Mouse (Mus musculus): ENCODE results near the gene Mttp.
"Not testable (repeated sequence)": the region's sequence is repeated elsewhere in the genome, so short reads cannot be mapped to it uniquely, and the experiment has no call there.

Mttp gene

DNA sequence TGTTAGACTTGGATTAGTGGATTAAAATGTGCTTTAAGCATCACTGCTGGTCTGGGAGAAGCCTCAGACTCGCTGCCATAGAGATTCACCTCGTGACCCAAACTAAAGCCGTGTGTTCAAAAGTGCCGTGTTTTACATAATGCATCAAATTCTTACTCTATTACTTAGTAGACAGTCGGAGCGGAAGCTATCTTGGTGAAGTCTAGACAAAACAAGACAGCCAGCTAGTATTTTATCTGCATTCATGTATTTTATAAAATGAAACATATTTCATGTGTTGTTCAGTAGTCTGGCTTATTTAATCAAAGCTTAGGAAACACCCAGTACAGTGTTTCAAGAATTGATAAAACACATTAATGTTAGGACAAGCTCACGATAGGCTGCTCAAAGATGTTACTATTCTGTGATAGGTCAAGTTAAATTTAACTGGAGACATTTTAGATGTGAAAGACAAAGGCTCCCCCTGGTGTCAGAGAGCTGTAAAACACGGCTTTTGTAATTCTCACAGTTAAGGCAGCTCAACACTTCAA is at the start of gene Mttp:
Mttp (minus strand) TSS at position 327 of the 530 bp plus-strand sequence.
- peak; percentile 58 for DNase-seq (ENCODE audit: low read depth)

- no peak for DNase-seq (ENCODE audit: low read depth)
These were observed 49.0 kb upstream of the Mttp start, which contains the start of gene 4930579F01Rik for GRCm38 (mm10) chr3:138193683-138194302. Gene 4930579F01Rik (minus strand): TSS chr3:138193825.

DNA sequence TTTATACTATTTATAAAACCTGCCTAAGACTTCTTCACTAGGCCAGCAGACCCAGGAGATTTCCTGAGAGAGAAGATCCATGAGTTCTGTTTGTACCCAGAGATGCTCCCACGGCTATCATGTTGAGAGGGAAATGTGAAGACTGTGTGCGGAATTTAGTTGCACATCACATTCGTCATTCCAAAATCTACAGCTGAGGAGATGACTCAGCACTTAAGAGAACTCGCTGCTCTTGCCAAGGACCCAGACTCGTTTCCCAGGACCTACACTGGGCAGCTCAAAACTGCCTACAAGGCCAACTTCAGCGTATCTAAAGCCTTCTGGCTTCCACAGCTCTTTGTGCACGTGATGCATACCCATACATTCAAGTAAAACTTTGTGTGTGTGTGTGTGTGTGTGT is 47.5 kb upstream of the Mttp start:
- no peak for DNase-seq (ENCODE audit: low read depth)

DNA sequence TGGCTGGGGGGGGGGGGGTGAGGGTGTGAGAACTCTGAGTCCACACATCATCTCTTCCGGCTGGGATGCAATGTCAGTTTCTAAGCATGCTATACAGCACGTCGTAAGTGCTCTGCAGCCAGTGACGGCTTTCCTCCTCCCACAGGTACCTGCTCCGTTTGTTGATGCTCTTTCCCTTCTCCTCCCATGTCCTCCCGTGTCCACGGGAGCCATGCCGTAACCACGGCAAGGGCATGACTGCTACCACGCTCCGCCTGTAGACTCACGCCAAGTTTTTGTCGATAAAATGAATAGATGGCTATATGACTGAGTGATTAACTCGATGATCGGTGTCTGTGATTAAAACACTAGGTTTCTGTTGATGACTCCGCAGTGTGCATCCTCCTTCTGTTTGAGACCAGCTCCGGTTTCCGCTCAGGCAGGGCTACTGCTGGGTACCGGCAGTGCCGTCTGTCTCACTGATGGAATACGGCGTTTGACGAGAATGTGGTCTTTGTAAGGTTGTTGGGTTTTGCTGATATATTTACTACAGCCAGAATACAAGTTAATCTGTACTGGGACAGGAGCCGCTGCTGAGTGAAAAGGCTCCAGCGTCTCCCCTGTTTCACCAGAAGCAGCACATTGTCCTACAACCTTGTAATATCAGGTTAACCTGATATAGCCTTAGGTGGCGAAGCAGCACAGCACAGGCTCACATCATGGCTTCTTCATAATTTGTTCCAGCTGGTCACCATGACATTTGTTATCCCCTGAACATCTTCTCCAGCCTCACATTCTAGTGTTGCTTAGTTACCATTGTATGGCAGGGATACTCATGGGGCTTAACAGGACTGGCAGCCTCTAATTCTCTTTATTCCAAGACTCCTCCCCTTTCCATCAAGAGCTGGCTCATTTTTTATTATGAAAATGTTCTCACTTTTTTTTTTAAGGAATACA is 41.5 kb upstream of the Mttp start:
- no peak for DNase-seq (ENCODE audit: low read depth)

DNA sequence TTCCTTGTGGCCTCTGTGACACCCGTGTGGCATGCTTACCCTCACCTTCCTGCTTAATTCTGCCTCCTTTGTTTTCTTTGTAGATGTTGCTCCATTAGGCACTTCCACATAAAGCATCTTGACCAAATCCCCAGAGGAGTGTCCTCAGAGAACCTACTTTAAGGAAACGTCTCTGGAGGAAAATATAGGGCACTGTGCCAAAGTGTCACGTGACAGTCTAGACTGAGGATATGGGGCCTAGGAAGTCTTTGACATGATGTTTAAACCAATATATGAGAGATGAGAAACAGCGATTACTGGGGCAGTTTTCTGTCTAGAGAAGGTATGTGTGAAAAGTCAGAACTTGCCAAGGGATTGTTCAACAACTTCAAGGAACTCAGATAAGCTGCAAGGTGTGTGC is 40.5 kb upstream of the Mttp start:
- DNase-seq (ENCODE audit: low read depth), result no peak

DNA sequence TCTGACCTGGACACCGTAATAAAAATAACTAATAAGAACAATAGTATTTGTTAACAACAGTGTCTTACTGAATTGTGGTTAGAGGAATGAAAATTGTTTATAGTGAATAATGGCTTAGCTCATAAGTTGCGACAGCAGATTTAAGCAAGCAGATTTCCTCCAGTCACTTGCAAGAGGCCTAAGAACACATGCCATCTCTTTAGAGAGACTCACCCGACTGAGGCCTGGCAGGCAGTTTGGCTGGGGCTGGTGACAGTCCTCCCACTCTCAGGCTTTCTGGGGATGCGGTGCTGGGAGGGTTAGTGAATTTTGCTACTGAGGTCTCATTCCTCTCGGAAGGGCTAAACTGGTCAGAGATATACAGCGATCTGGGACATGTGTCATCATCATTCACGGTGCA is 38.6 kb upstream of the Mttp start:
- DNase-seq (ENCODE audit: low read depth), result no peak

DNA sequence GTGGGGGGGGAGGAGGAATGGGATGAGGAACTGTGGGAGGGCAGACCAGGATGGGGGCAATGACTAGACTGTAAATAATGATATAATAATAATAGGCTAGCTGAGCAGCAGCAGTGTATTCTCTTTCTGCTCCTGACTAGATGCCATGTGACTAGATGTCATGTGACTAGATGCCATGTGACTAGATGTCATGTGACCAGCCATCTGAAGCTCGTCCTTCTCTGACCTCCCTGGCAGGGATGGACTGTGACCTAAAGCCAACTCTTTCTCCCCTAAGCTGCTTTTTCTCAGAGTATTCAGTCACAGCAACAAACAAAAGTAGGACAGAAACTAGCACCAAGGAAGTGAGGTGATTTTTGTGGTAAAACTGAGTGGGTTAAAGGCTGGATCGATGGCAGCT is 37.3 kb upstream of the Mttp start:
- no peak for DNase-seq (ENCODE audit: low read depth)

- DNase-seq (ENCODE audit: low read depth), result no peak
These were observed 30.8 kb upstream of the Mttp start for GRCm38 (mm10) chr3:138175551-138175950.

- no peak for DNase-seq (ENCODE audit: low read depth)
These were observed 28.5 kb upstream of the Mttp start for GRCm38 (mm10) chr3:138173291-138173690.

DNA sequence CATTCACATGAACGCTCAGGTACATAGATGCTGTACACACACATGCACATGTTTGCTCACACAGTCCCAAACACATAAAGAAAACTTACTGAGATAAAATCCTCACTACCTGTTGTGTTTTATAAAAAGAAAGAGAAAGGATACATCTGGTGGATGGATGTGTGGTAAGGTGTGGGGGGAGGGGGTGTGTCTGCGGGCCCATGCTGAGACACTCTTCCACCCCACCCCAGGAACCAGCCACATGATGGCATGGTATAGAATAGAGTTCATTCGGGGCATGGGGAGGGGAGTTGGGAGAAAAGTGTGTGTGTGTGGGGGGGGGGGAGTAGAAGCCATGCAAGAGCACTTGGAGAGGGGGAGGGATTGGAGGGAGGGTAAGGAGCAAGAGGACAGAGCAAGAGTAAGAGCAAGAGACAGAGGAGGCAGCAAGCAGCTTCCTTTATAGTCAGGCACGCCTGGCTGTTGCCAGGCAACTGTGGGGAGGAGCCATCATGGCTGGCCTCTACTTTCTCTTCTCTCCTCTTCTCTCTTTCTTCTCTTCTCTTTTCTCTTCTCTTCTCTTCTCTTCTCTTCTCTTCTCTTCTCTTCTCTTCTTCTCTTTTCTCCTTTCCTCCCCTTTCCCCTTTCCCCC is 17.9 kb upstream of the Mttp start:
- DNase-seq (ENCODE audit: low read depth), result no peak

DNA sequence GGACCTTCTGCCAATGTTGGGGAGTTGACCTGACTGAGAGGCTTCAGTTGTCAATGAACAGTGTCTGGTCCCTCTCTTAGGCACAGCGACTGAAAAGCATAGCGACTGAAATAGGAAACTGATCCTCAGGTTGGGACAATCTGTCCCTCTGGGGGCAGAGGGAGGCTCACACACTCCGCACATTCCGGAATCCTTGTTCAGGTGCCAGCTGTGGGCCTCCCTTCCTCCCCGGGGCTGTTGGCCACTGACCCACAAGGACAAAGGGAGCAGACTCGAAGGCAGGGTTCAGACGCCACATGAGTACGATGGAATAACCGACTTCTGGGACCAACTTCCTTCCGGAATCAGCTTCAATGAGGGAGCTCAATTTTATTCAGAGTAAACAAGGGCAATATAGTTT is 16.9 kb upstream of the Mttp start:
- no peak for DNase-seq (ENCODE audit: low read depth)

GRCm38 (mm10) chr3:138156651-138157050 is 11.9 kb upstream of the Mttp start:
- no peak for DNase-seq (ENCODE audit: low read depth)

- DNase-seq (ENCODE audit: low read depth), result no peak
These were observed 10.3 kb upstream of the Mttp start for GRCm38 (mm10) chr3:138155062-138155461.

GRCm38 (mm10) chr3:138148811-138149210 is 4.0 kb upstream of the Mttp start:
- no peak for DNase-seq (ENCODE audit: low read depth)

- DNase-seq (ENCODE audit: low read depth), result no peak
These were observed 617 bp downstream of the Mttp start for GRCm38 (mm10) chr3:138144060-138144641.

DNA sequence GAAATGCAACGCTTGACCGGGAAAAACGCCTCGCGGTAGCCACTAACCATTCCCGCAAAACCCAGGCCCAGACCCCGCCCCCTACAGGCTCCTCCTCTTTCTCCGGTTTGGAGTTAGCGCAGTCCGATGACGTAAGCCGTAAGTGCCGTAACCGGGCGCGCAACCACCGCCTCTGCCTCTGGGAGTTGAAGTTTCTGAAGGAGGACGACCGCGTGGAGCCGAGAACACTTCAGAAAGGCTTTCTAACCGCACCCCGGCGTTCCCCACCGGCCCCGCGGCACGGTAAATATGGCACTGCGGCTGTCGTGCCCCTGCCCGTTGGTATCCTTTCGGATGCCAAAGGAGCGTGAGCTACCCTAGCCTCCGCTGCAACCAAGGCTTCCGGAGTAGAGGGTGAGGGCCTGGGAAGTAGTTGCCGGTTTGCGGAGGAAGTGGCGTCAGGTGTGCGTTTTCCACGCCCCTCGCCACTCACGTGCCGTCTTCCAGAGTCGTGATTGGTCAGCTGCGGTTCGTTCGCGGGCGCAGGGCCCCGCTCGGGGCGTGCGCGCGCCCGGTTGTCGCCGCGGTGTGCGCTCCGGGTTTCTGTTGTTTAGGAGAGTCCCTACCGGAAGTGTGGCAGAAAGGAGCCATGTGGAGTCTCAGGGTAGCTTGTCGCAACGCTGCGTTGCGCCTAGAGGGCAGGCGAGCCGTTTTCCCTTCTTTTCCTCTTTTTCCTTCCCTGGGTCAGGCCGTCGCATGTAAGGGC is 1.3 kb downstream of the Mttp start, which contains the start of gene Trmt10a:
Trmt10a (plus strand) TSS at position 134 of the 745 bp plus-strand sequence.
- peak; percentile 95 for DNase-seq (ENCODE audit: low read depth)

DNA sequence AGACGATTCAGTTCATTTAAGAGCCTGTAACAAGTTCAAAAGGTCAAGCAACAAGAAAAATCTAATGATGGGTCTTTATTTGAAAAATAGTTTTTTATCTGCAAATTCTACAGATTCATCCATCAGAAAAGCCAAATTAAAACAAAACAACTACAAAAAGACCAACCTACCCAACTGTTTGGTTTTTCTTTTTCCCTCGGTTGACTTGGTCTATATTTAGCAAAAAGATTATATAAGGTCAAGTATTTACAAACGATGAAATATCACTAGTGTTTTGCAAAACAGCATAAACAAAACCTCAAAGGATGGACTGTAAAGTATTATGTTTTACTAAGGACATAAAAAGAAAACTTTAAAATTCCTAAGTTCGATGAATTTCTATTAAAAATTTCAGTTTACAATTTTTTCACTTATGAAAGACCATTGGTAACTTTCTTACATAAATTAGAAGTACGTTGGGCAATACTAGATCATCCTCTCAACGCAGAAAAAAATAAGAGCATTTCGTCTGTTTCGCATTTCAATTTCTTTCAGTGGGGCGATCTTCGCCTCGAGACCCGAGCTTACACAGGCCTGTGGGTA is 1.9 kb downstream of the Mttp start:
- no peak for DNase-seq (ENCODE audit: low read depth)

- DNase-seq (ENCODE audit: low read depth), result peak; percentile 7
These were observed 2.6 kb downstream of the Mttp start for GRCm38 (mm10) chr3:138142052-138142732.

- DNase-seq (ENCODE audit: low read depth), result no peak
These were observed 5.1 kb downstream of the Mttp start for GRCm38 (mm10) chr3:138139663-138140062.

DNA sequence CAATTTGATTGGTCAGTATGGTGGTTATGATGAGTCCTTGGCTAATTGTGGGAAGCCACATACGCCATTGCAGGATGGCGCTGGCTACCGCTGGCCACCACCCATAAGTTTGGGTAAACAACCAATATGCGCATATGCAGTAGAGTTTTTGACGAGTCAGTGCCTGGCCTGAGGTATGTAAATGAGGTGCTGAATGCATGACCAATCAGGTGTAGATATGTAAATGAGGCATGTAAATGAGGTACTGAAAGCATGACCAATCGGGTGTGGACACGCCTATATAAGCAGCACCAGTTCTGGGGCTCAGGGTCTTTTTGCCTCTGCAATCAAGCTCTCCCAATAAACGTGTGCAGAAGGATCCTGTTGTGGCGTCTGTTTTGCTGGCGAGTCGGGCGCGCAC is 6.6 kb downstream of the Mttp start:
- not testable (repeated sequence) for DNase-seq (ENCODE audit: low read depth)

Measured in fibroblast of lung, adult 2 months (primary cell).